ENCODE assay signal across 14 mouse cellular contexts in the genomic region with DNA sequence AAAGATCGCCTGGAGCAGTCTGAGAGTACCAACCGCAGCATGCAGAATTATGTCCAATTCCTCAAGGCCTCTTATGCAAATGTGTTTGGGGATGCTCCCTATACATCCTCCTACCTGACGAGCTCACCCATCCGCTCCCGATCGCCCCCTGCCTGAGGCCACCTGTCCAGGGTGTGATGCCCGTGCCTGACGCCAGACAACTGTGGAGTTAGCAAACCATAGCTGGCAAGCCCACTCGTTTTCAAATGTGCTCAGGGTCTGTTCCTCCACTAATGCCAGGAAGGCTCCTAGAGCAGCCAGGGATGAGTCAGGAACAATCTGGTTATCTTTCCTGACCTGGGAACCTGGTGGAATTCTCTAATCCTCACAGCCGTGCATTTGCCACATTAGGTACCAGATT. TPM values are rescaled to one million over a fixed set of nuclear protein-coding genes. Genes with fewer than 3 reads are reported as not detected.
DNase-seq lines count a peak whose midpoint lies in the region; TF ChIP-seq lines count a peak whose summit lies in the region.
"Had no signal": no experiment of that assay in that cellular context is flagged by ENCODE, and none has a peak within 500 bp of the region (broad histone marks: within the 10 kb centered on the region; RNA-seq: fewer than 3 reads in every experiment).

No protein-coding gene starts in this region.

- TF ChIP-seq CTCF in E14TG2a.4 (conservative IDR thresholded peaks at IDR 0.05; ENCODE audit: low read length) (0 out of 2 replicates have a peak, but pooled peaks have one; percentile 4), ES-Bruce4 (IDR thresholded peaks at IDR 0.05; ENCODE audit: low read depth, low read length) (peak; percentile 42)

- intact Hi-C loops in left cerebral cortex, postnatal 25 days (cut with DNase I), result no loop called here

- TF ChIP-seq EP300 in ES-Bruce4 (IDR thresholded peaks at IDR 0.05; ENCODE audit: insufficient read depth, low read depth, low read length), result no peak

- peaks cover 24% of the 10 kb centered on the region for H3K4me1 ChIP-seq in E14TG2a.4 (replicated peaks; ENCODE audit: low read depth, low read length)
- no peaks in the 10 kb centered on the region for H3K4me1 ChIP-seq in ES-Bruce4 (ENCODE audit: control insufficient read depth, insufficient read depth, low read length)
- H3K4me1 ChIP-seq: embryonic facial prominence, embryonic 12.5 days; lung, embryonic 15.5 days had no signal

- peaks cover 64% of the 10 kb centered on the region for H3K36me3 ChIP-seq in E14TG2a.4 (ENCODE audit: insufficient read depth, low read length)
- H3K36me3 ChIP-seq in ES-Bruce4 (ENCODE audit: control insufficient read depth, insufficient read depth, low read length, poor library complexity, severe bottlenecking), result peaks cover 48% of the 10 kb centered on the region

- H3K4me3 ChIP-seq in E14TG2a.4 (replicated peaks; ENCODE audit: low read length) (no peak overlapping the region), ES-Bruce4 (ENCODE audit: low read depth, low read length) (no peak overlapping the region)
- H3K4me3 ChIP-seq: embryonic facial prominence, embryonic 12.5 days; lung, embryonic 15.5 days had no signal

- H3K27me3 ChIP-seq in E14TG2a.4 (ENCODE audit: insufficient read depth, low read length) (no peaks in the 10 kb centered on the region), ES-Bruce4 (ENCODE audit: control insufficient read depth, insufficient read depth, low read length, poor library complexity, severe bottlenecking) (no peaks in the 10 kb centered on the region)
- H3K27me3 ChIP-seq: embryonic facial prominence, embryonic 12.5 days; lung, embryonic 15.5 days; Patski had no signal

- DNase-seq in cerebellum, adult 8-10 months, result peak; percentile 96
- DNase-seq in layer of hippocampus, adult 8-10 months (ENCODE audit: low spot score in 2 of 2), result peak; percentile 37 to 48
- no peak for DNase-seq in thymus, postnatal 25 days
- no peak for DNase-seq in left cerebral cortex, postnatal 25 days (ENCODE audit: low spot score in 2 of 2)
- DNase-seq in neural tube, embryonic 10.5 days (ENCODE audit: extremely low spot score, low spot score), result no peak
- DNase-seq: adrenal gland, postnatal 14 days; heart, adult 18-20 months; liver; right cerebral cortex, adult 18-20 months had no signal

- H3K27ac ChIP-seq in ES-Bruce4 (ENCODE audit: insufficient read depth, low read length), result no peak overlapping the region
- H3K27ac ChIP-seq: embryonic facial prominence, embryonic 12.5 days had no signal

- no peak overlapping the region for H3K9ac ChIP-seq in ES-Bruce4 (ENCODE audit: low read depth, poor library complexity, severe bottlenecking)
- H3K9ac ChIP-seq: embryonic facial prominence, embryonic 12.5 days; lung, embryonic 15.5 days had no signal

- no peak for TF ChIP-seq POLR2A in ES-Bruce4 (IDR thresholded peaks at IDR 0.05; ENCODE audit: insufficient read depth, low read length)

- no peaks in the 10 kb centered on the region for H3K9me3 ChIP-seq in E14TG2a.4 (ENCODE audit: low read length)
- H3K9me3 ChIP-seq in ES-Bruce4 (replicated peaks; ENCODE audit: control insufficient read depth, insufficient read depth, low read length, poor library complexity, severe bottlenecking), result no peaks in the 10 kb centered on the region
- H3K9me3 ChIP-seq: embryonic facial prominence, embryonic 12.5 days; lung, embryonic 15.5 days had no signal

RNA-seq across cellular contexts. Expression of gene Gle1, which starts 4.7 kb away (rescaled TPM):
- 56.4 and 59.7 TPM in 2 replicates for polyA plus RNA-seq in ES-Bruce4 (2011; ENCODE audit: insufficient read depth, insufficient read length, low read depth, missing spikeins)
- total RNA-seq in layer of hippocampus, adult 8-10 months (2022), result 10 to 100 TPM; 42.5 to 49.2 (median 44.9) TPM
- total RNA-seq in left cerebral cortex, postnatal 25 days (2021), result 10 to 100 TPM; 40.9 to 42.6 TPM

RNA-seq across cellular contexts. Expression of gene Sptan1, which starts 34.9 kb away (rescaled TPM):
- polyA plus RNA-seq in ES-Bruce4 (2011; ENCODE audit: insufficient read depth, insufficient read length, low read depth, missing spikeins), result 200 and 235 TPM in 2 replicates
- total RNA-seq in layer of hippocampus, adult 8-10 months (2022), result 100 to 1,000 TPM; 744 to 871 (median 808) TPM
- 100 to 1,000 TPM; 940 to 943 TPM for total RNA-seq in left cerebral cortex, postnatal 25 days (2021)

RNA-seq across cellular contexts. Expression of gene Odf2, which starts 41.5 kb away (rescaled TPM):
- polyA plus RNA-seq in ES-Bruce4 (2011; ENCODE audit: insufficient read depth, insufficient read length, low read depth, missing spikeins), result 241 and 257 TPM in 2 replicates
- total RNA-seq in layer of hippocampus, adult 8-10 months (2022), result 100 to 1,000 TPM; 104 to 124 (median 114) TPM
- total RNA-seq in left cerebral cortex, postnatal 25 days (2021), result 10 to 100 TPM; 86.9 to 96.3 TPM

Comparison
In these comparisons a context has a peak if more than half of its experiments do, and no peak if none do; other contexts are left out.
1. DNase-seq: peak in cerebellum, adult 8-10 months (single experiment) and layer of hippocampus, adult 8-10 months (2 of 2); none in thymus, postnatal 25 days (single experiment), left cerebral cortex, postnatal 25 days (0 of 2) and neural tube, embryonic 10.5 days (single experiment).